11 mouse cellular contexts compared by ENCODE assay signal in the genomic region with DNA sequence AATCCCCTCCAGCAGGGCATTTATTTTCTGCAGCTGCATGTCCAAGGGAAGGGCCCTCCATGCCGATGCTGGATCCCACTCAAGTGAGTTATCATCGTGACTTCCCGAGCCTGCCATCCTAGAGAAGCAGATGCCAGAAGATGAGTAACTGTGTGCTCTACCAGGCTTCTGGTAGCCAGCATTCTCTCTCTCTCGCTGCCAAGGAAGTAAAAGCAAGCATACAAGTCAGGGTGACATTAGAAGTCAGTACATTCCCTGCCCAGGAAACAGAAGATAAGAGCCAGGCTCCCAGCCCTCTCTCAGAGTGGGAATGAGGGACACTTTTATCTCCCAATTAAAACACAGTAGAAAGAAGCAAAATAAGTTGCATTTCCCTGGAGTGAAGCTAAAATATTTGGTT.
DNase-seq lines count a peak whose midpoint lies in the region; ATAC-seq lines count a peak whose summit lies in the region.
"Had no signal": no experiment of that assay in that cellular context is flagged by ENCODE, and none has a peak within 500 bp of the region (broad histone marks: within the 10 kb centered on the region; RNA-seq: fewer than 3 reads in every experiment).

No protein-coding gene starts in this region.

- no peaks in the 10 kb centered on the region for H3K27me3 ChIP-seq in forebrain, embryonic 15.5 days
- H3K27me3 ChIP-seq in forebrain, embryonic 10.5 days (ENCODE audit: poor library complexity, severe bottlenecking): no peaks in the 10 kb centered on the region
- no peaks in the 10 kb centered on the region for H3K27me3 ChIP-seq in neural tube, embryonic 15.5 days (replicated peaks)
- no peaks in the 10 kb centered on the region for H3K27me3 ChIP-seq in midbrain, embryonic 13.5 days
- H3K27me3 ChIP-seq: hindbrain, embryonic 15.5 days; limb, embryonic 13.5 days; lung, embryonic 15.5 days had no signal

- H3K27ac ChIP-seq in forebrain, embryonic 15.5 days (replicated peaks): peak overlapping the region; percentile 27; the same call in 1 of the 2 replicates
- no peak overlapping the region for H3K27ac ChIP-seq in forebrain, embryonic 10.5 days
- H3K27ac ChIP-seq in neural tube, embryonic 15.5 days (replicated peaks): no peak overlapping the region
- H3K27ac ChIP-seq in midbrain, embryonic 13.5 days: no peak overlapping the region
- H3K27ac ChIP-seq: hindbrain, embryonic 15.5 days; limb, embryonic 13.5 days; lung, embryonic 15.5 days had no signal

- no peaks in the 10 kb centered on the region for H3K4me1 ChIP-seq in forebrain, embryonic 15.5 days
- H3K4me1 ChIP-seq in forebrain, embryonic 10.5 days: no peaks in the 10 kb centered on the region
- H3K4me1 ChIP-seq in neural tube, embryonic 15.5 days: no peaks in the 10 kb centered on the region
- H3K4me1 ChIP-seq in midbrain, embryonic 13.5 days (replicated peaks): no peaks in the 10 kb centered on the region
- H3K4me1 ChIP-seq: hindbrain, embryonic 15.5 days had no signal

- no peak for DNase-seq in forebrain, embryonic 10.5 days (ENCODE audit: extremely low spot score, low spot score)
- DNase-seq in right cerebral cortex, adult 2 months (ENCODE audit: low spot score in 2 of 2): peak; percentile 19 to 23
- no peak for DNase-seq in right cerebral cortex, postnatal 14 days
- peak; percentile 21 to 28 for DNase-seq in heart, postnatal 36 days
- no peak for DNase-seq in adrenal gland, adult 18-20 months (ENCODE audit: low spot score in 2 of 2)

- H3K9ac ChIP-seq in forebrain, embryonic 15.5 days (replicated peaks): no peak overlapping the region
- no peak overlapping the region for H3K9ac ChIP-seq in neural tube, embryonic 15.5 days (replicated peaks)
- H3K9ac ChIP-seq in midbrain, embryonic 13.5 days (replicated peaks): no peak overlapping the region
- H3K9ac ChIP-seq: hindbrain, embryonic 15.5 days; limb, embryonic 13.5 days; lung, embryonic 15.5 days had no signal

- no peak overlapping the region for H3K4me3 ChIP-seq in forebrain, embryonic 15.5 days
- H3K4me3 ChIP-seq in forebrain, embryonic 10.5 days: no peak overlapping the region
- H3K4me3 ChIP-seq in neural tube, embryonic 15.5 days (replicated peaks): no peak overlapping the region
- no peak overlapping the region for H3K4me3 ChIP-seq in midbrain, embryonic 13.5 days (replicated peaks)
- H3K4me3 ChIP-seq: hindbrain, embryonic 15.5 days; limb, embryonic 13.5 days; lung, embryonic 15.5 days had no signal

- H3K4me2 ChIP-seq in forebrain, embryonic 15.5 days (replicated peaks): no peak overlapping the region
- no peak overlapping the region for H3K4me2 ChIP-seq in neural tube, embryonic 15.5 days
- H3K4me2 ChIP-seq in midbrain, embryonic 13.5 days (replicated peaks): no peak overlapping the region
- H3K4me2 ChIP-seq: hindbrain, embryonic 15.5 days; limb, embryonic 13.5 days; lung, embryonic 15.5 days had no signal

- no peak for ATAC-seq in forebrain, embryonic 15.5 days (replicated peaks)
- ATAC-seq in neural tube, embryonic 15.5 days (ENCODE audit: low FRiP score): no peak
- ATAC-seq in midbrain, embryonic 13.5 days: no peak

- no peaks in the 10 kb centered on the region for H3K9me3 ChIP-seq in forebrain, embryonic 15.5 days
- no peaks in the 10 kb centered on the region for H3K9me3 ChIP-seq in forebrain, embryonic 10.5 days
- H3K9me3 ChIP-seq in neural tube, embryonic 15.5 days (replicated peaks): no peaks in the 10 kb centered on the region
- no peaks in the 10 kb centered on the region for H3K9me3 ChIP-seq in midbrain, embryonic 13.5 days
- H3K9me3 ChIP-seq: hindbrain, embryonic 15.5 days; limb, embryonic 13.5 days; lung, embryonic 15.5 days had no signal

- 76% methylated on average over 4 of the region's 4 CpGs for WGBS in forebrain, embryonic 15.5 days
- 94% methylated on average over 4 of the region's 4 CpGs for WGBS in forebrain, embryonic 10.5 days
- WGBS in neural tube, embryonic 15.5 days: 77% methylated on average over 4 of the region's 4 CpGs
- 87% methylated on average over 4 of the region's 4 CpGs for WGBS in midbrain, embryonic 13.5 days

- no peaks in the 10 kb centered on the region for H3K36me3 ChIP-seq in forebrain, embryonic 15.5 days
- H3K36me3 ChIP-seq in forebrain, embryonic 10.5 days (replicated peaks): no peaks in the 10 kb centered on the region
- no peaks in the 10 kb centered on the region for H3K36me3 ChIP-seq in neural tube, embryonic 15.5 days
- no peaks in the 10 kb centered on the region for H3K36me3 ChIP-seq in midbrain, embryonic 13.5 days
- H3K36me3 ChIP-seq: hindbrain, embryonic 15.5 days; limb, embryonic 13.5 days; lung, embryonic 15.5 days had no signal

- intact Hi-C loops in heart, postnatal 36 days (cut with DNase I): no loop called here

Comparison
In these comparisons a context has a peak if more than half of its experiments do, and no peak if none do; other contexts are left out.
1. DNase-seq: peak in right cerebral cortex, adult 2 months (2 of 2) and heart, postnatal 36 days (2 of 2); none in forebrain, embryonic 10.5 days (single experiment), right cerebral cortex, postnatal 14 days (single experiment) and adrenal gland, adult 18-20 months (0 of 2).